Mouse (Mus musculus): ENCODE data around the gene Agtpbp1. TPM values are rescaled to one million over a fixed set of nuclear protein-coding genes. Genes with fewer than 3 reads are reported as not detected.

Gene Agtpbp1
- polyA plus RNA-seq, 1 experiment from 2014 or later: 9.3 TPM

GRCm38 (mm10) chr13:59552751-59553150 lies 32.3 kb downstream of the Agtpbp1 start:
- peaks cover 14% of the 10 kb centered on the region for H3K4me1 ChIP-seq (replicated peaks)
- no peak for ATAC-seq (ENCODE audit: insufficient number of reproducible peaks, insufficient read depth, low FRiP score, low TSS enrichment, low read depth)
- 73% methylated on average over 2 of the region's 2 CpGs for WGBS

GRCm38 (mm10) chr13:59552286-59552685 lies 32.7 kb downstream of the Agtpbp1 start:
- no peak for ATAC-seq (ENCODE audit: insufficient number of reproducible peaks, insufficient read depth, low FRiP score, low TSS enrichment, low read depth)
- WGBS: 85% methylated on average over 5 of the region's 5 CpGs
- H3K9me3 ChIP-seq: no peaks in the 10 kb centered on the region
- 0 out of 2 replicates have a peak, but pooled peaks cover 4% of the 10 kb centered on the region for H3K27me3 ChIP-seq
- H3K9ac ChIP-seq (replicated peaks): no peak overlapping the region
- peaks cover 12% of the 10 kb centered on the region for H3K4me1 ChIP-seq (replicated peaks)
- H3K4me2 ChIP-seq: no peak overlapping the region
- no peaks in the 10 kb centered on the region for H3K36me3 ChIP-seq
- H3K4me3 ChIP-seq (replicated peaks): no peak overlapping the region
- H3K27ac ChIP-seq: no peak overlapping the region

More at GRCm38 (mm10) chr13:59552751-59553150, 32.3 kb downstream of the Agtpbp1 start:
- no peak overlapping the region for H3K9ac ChIP-seq (replicated peaks)
- H3K36me3 ChIP-seq: no peaks in the 10 kb centered on the region
- H3K9me3 ChIP-seq: no peaks in the 10 kb centered on the region
- no peak overlapping the region for H3K27ac ChIP-seq
- no peak overlapping the region for H3K4me2 ChIP-seq
- no peak overlapping the region for H3K4me3 ChIP-seq (replicated peaks)
- 0 out of 2 replicates have a peak, but pooled peaks cover 4% of the 10 kb centered on the region for H3K27me3 ChIP-seq

GRCm38 (mm10) chr13:59549318-59549798 lies 35.7 kb downstream of the Agtpbp1 start:
- Histone ChIP-seq H3K4me2 (no peak overlapping the region), H3K27ac (no peak overlapping the region), H3K4me3 (replicated peaks) (no peak overlapping the region), H3K9ac (replicated peaks) (no peak overlapping the region), H3K36me3 (no peaks in the 10 kb centered on the region), H3K27me3 (no peaks in the 10 kb centered on the region), H3K9me3 (no peaks in the 10 kb centered on the region), H3K4me1 (replicated peaks) (peaks cover 13% of the 10 kb centered on the region)
- no peak for ATAC-seq (ENCODE audit: insufficient number of reproducible peaks, insufficient read depth, low FRiP score, low TSS enrichment, low read depth)
- WGBS: 19% methylated on average over 1 of the region's 1 CpGs

GRCm38 (mm10) chr13:59547716-59548115 lies 37.3 kb downstream of the Agtpbp1 start:
- Histone ChIP-seq H3K9me3 (no peaks in the 10 kb centered on the region), H3K4me1 (replicated peaks) (peaks cover 15% of the 10 kb centered on the region), H3K4me2 (no peak overlapping the region), H3K9ac (replicated peaks) (no peak overlapping the region), H3K27me3 (no peaks in the 10 kb centered on the region), H3K36me3 (no peaks in the 10 kb centered on the region), H3K4me3 (replicated peaks) (no peak overlapping the region), H3K27ac (no peak overlapping the region)
- no peak for ATAC-seq (ENCODE audit: insufficient number of reproducible peaks, insufficient read depth, low FRiP score, low TSS enrichment, low read depth)
- WGBS: 83% methylated on average over 4 of the region's 4 CpGs

- no peaks in the 10 kb centered on the region for H3K36me3 ChIP-seq
- H3K9ac ChIP-seq (replicated peaks): no peak overlapping the region
- no peaks in the 10 kb centered on the region for H3K9me3 ChIP-seq
- no peak overlapping the region for H3K27ac ChIP-seq
- ATAC-seq (ENCODE audit: insufficient number of reproducible peaks, insufficient read depth, low FRiP score, low TSS enrichment, low read depth): no peak
- no peak overlapping the region for H3K4me2 ChIP-seq
- H3K4me3 ChIP-seq (replicated peaks): no peak overlapping the region
- WGBS: 78% methylated on average over 2 of the region's 2 CpGs
- H3K27me3 ChIP-seq: no peaks in the 10 kb centered on the region
- H3K4me1 ChIP-seq (replicated peaks): peaks cover 15% of the 10 kb centered on the region
Measured at GRCm38 (mm10) chr13:59547091-59547490, 37.9 kb downstream of the Agtpbp1 start.

- Histone ChIP-seq H3K27ac (no peak overlapping the region), H3K27me3 (no peaks in the 10 kb centered on the region), H3K4me3 (replicated peaks) (no peak overlapping the region), H3K9ac (replicated peaks) (no peak overlapping the region), H3K36me3 (0 out of 2 replicates have a peak, but pooled peaks cover 2% of the 10 kb centered on the region), H3K4me2 (no peak overlapping the region), H3K4me1 (replicated peaks) (peaks cover 15% of the 10 kb centered on the region), H3K9me3 (peaks cover 4% of the 10 kb centered on the region; the same call in 1 of the 2 replicates)
- 93% methylated on average over 10 of the region's 10 CpGs for WGBS
- no peak for ATAC-seq (ENCODE audit: insufficient number of reproducible peaks, insufficient read depth, low FRiP score, low TSS enrichment, low read depth)
Measured at GRCm38 (mm10) chr13:59542411-59542810, 42.6 kb downstream of the Agtpbp1 start.

GRCm38 (mm10) chr13:59540030-59540429 lies 45.0 kb downstream of the Agtpbp1 start:
- Histone ChIP-seq H3K4me1 (replicated peaks) (peaks cover 9% of the 10 kb centered on the region; the same call in 1 of the 2 replicates), H3K27ac (no peak overlapping the region), H3K36me3 (0 out of 2 replicates have a peak, but pooled peaks cover 3% of the 10 kb centered on the region), H3K4me2 (no peak overlapping the region), H3K9me3 (peaks cover 4% of the 10 kb centered on the region; the same call in 1 of the 2 replicates), H3K9ac (replicated peaks) (no peak overlapping the region), H3K4me3 (replicated peaks) (no peak overlapping the region), H3K27me3 (no peaks in the 10 kb centered on the region)
- 78% methylated on average over 5 of the region's 5 CpGs for WGBS
- ATAC-seq (ENCODE audit: insufficient number of reproducible peaks, insufficient read depth, low FRiP score, low TSS enrichment, low read depth): no peak

- H3K27ac ChIP-seq: no peak overlapping the region
- WGBS: 88% methylated on average over 5 of the region's 5 CpGs
- ATAC-seq (ENCODE audit: insufficient number of reproducible peaks, insufficient read depth, low FRiP score, low TSS enrichment, low read depth): no peak
Measured at GRCm38 (mm10) chr13:59538661-59539060, 46.4 kb downstream of the Agtpbp1 start.

GRCm38 (mm10) chr13:59536631-59537030 lies 48.4 kb downstream of the Agtpbp1 start:
- no peak overlapping the region for H3K4me3 ChIP-seq (replicated peaks)
- WGBS: 73% methylated on average over 2 of the region's 2 CpGs
- no peak for ATAC-seq (ENCODE audit: insufficient number of reproducible peaks, insufficient read depth, low FRiP score, low TSS enrichment, low read depth)

More at GRCm38 (mm10) chr13:59538661-59539060, 46.4 kb downstream of the Agtpbp1 start:
- Histone ChIP-seq H3K9ac (replicated peaks) (no peak overlapping the region), H3K27me3 (no peaks in the 10 kb centered on the region), H3K4me1 (replicated peaks) (no peaks in the 10 kb centered on the region), H3K4me3 (replicated peaks) (no peak overlapping the region), H3K36me3 (0 out of 2 replicates have a peak, but pooled peaks cover 3% of the 10 kb centered on the region), H3K4me2 (no peak overlapping the region), H3K9me3 (peaks cover 4% of the 10 kb centered on the region; the same call in 1 of the 2 replicates)

GRCm38 (mm10) chr13:59535746-59536145 lies 49.3 kb downstream of the Agtpbp1 start:
- H3K4me2 ChIP-seq: no peak overlapping the region
- no peak for ATAC-seq (ENCODE audit: insufficient number of reproducible peaks, insufficient read depth, low FRiP score, low TSS enrichment, low read depth)
- WGBS: 93% methylated on average over 6 of the region's 6 CpGs
- no peak overlapping the region for H3K27ac ChIP-seq
- no peaks in the 10 kb centered on the region for H3K4me1 ChIP-seq (replicated peaks)
- H3K36me3 ChIP-seq: peaks cover 14% of the 10 kb centered on the region
- no peaks in the 10 kb centered on the region for H3K27me3 ChIP-seq
- H3K9me3 ChIP-seq: peaks cover 4% of the 10 kb centered on the region; the same call in 1 of the 2 replicates
- no peak overlapping the region for H3K9ac ChIP-seq (replicated peaks)
- no peak overlapping the region for H3K4me3 ChIP-seq (replicated peaks)

More at GRCm38 (mm10) chr13:59536631-59537030, 48.4 kb downstream of the Agtpbp1 start:
- H3K27me3 ChIP-seq: no peaks in the 10 kb centered on the region
- peaks cover 4% of the 10 kb centered on the region; the same call in 1 of the 2 replicates for H3K9me3 ChIP-seq
- no peak overlapping the region for H3K4me2 ChIP-seq
- H3K36me3 ChIP-seq: peaks cover 14% of the 10 kb centered on the region
- H3K9ac ChIP-seq (replicated peaks): no peak overlapping the region
- H3K4me1 ChIP-seq (replicated peaks): no peaks in the 10 kb centered on the region
- no peak overlapping the region for H3K27ac ChIP-seq

GRCm38 (mm10) chr13:59534301-59534700 lies 50.7 kb downstream of the Agtpbp1 start:
- 79% methylated on average over 4 of the region's 4 CpGs for WGBS
- no peak for ATAC-seq (ENCODE audit: insufficient number of reproducible peaks, insufficient read depth, low FRiP score, low TSS enrichment, low read depth)
- peaks cover 4% of the 10 kb centered on the region; the same call in 1 of the 2 replicates for H3K9me3 ChIP-seq
- H3K27me3 ChIP-seq: no peaks in the 10 kb centered on the region
- H3K4me1 ChIP-seq (replicated peaks): no peaks in the 10 kb centered on the region
- H3K4me3 ChIP-seq (replicated peaks): no peak overlapping the region
- no peak overlapping the region for H3K27ac ChIP-seq
- no peak overlapping the region for H3K9ac ChIP-seq (replicated peaks)
- peaks cover 14% of the 10 kb centered on the region for H3K36me3 ChIP-seq
- H3K4me2 ChIP-seq: no peak overlapping the region

- Histone ChIP-seq H3K9ac (replicated peaks) (no peak overlapping the region), H3K27me3 (no peaks in the 10 kb centered on the region), H3K9me3 (peaks cover 4% of the 10 kb centered on the region; the same call in 1 of the 2 replicates), H3K4me3 (replicated peaks) (no peak overlapping the region), H3K4me2 (no peak overlapping the region), H3K4me1 (replicated peaks) (no peaks in the 10 kb centered on the region), H3K27ac (no peak overlapping the region), H3K36me3 (peaks cover 14% of the 10 kb centered on the region)
- 82% methylated on average over 6 of the region's 6 CpGs for WGBS
- no peak for ATAC-seq (ENCODE audit: insufficient number of reproducible peaks, insufficient read depth, low FRiP score, low TSS enrichment, low read depth)
Measured at GRCm38 (mm10) chr13:59533331-59533730, 51.7 kb downstream of the Agtpbp1 start.

Measured in limb, embryonic 12.5 days (tissue).